Mouse (Mus musculus): Measurements from ENCODE around the gene Pawr. TPM values are rescaled to one million over a fixed set of nuclear protein-coding genes. Genes with fewer than 3 reads are reported as not detected.
"Not testable (repeated sequence)": the region's sequence is repeated elsewhere in the genome, so short reads cannot be mapped to it uniquely, and the experiment has no call there.

Pawr gene
- polyA plus RNA-seq, 1 experiment from 2014 or later = 10.6 TPM

DNA sequence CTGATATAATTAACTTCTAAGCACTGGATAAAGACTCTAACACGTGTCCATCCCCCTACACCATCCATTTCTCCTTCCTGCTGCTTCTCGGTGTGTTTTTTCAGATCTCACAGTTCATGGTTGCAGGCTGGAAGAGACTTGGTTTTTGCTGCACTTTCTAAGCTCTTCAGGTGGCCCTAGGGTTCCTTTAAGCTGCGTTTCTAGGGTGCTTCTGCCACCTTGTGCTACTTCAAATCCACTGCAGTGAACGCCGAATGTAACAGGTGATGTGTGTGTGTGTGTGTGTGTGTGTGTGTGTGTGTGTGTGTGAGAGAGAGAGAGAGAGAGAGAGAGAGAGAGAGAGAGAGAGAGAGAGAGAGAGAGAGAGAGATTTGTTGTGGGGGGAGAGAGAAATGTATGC, 103.7 kb downstream of the Pawr start:
- no peak overlapping the region for H3K4me3 ChIP-seq
- no peak overlapping the region for H3K4me2 ChIP-seq (replicated peaks)
- H3K36me3 ChIP-seq = no peaks in the 10 kb centered on the region
- H3K27me3 ChIP-seq = no peaks in the 10 kb centered on the region
- no peak overlapping the region for H3K9ac ChIP-seq
- peaks cover 2% of the 10 kb centered on the region; the same call in 1 of the 2 replicates for H3K4me1 ChIP-seq
- ATAC-seq (ENCODE audit: low FRiP score) = no peak
- WGBS = 41% methylated on average over 5 of the region's 5 CpGs
- H3K9me3 ChIP-seq (replicated peaks) = no peaks in the 10 kb centered on the region
- no peak overlapping the region for H3K27ac ChIP-seq

DNA sequence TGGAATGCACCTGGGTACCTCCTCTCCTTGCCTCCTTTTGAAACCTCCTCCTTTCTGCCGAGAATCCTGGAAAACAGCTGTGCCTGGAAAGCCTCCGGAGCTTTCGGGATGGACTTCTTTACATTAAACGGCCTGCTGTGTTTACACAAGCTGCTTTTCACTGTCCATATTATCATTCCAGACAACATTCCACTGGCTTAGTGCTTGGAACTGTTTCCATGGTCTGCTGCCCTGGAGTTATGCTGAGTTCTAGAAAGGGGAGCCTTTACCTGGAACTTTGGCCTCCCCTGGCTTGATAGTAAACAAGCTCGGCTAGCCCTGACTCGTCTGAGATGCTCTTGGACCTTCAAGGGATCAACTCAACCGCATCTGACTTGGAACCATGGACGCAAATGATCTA, 104.4 kb downstream of the Pawr start:
- ATAC-seq (ENCODE audit: low FRiP score) = no peak
- Histone ChIP-seq H3K4me3 (no peak overlapping the region), H3K4me2 (replicated peaks) (no peak overlapping the region), H3K9me3 (replicated peaks) (no peaks in the 10 kb centered on the region), H3K27ac (no peak overlapping the region), H3K4me1 (peaks cover 2% of the 10 kb centered on the region; the same call in 1 of the 2 replicates), H3K36me3 (no peaks in the 10 kb centered on the region), H3K27me3 (no peaks in the 10 kb centered on the region), H3K9ac (no peak overlapping the region)
- WGBS = 37% methylated on average over 8 of the region's 8 CpGs

- not testable (repeated sequence) for H3K27ac ChIP-seq; H3K27me3 ChIP-seq; H3K36me3 ChIP-seq; H3K9ac ChIP-seq; H3K9me3 ChIP-seq (replicated peaks); ATAC-seq (ENCODE audit: low FRiP score); H3K4me3 ChIP-seq; H3K4me2 ChIP-seq (replicated peaks)
- peaks cover 11% of the 10 kb centered on the region for H3K4me1 ChIP-seq
- 95% methylated on average over 5 of the region's 5 CpGs for whole genome bisulfite sequencing
Observed at GRCm38 (mm10) chr10:108440251-108440650, 108.3 kb downstream of the Pawr start.

- H3K4me1 ChIP-seq = peaks cover 16% of the 10 kb centered on the region
- peak; percentile 80 for ATAC-seq (ENCODE audit: low FRiP score)
- no peak overlapping the region for H3K4me3 ChIP-seq
- H3K9ac ChIP-seq = no peak overlapping the region
- no peak overlapping the region for H3K27ac ChIP-seq
- H3K27me3 ChIP-seq = peaks cover 6% of the 10 kb centered on the region; the same call in 1 of the 2 replicates
- no peaks in the 10 kb centered on the region for H3K36me3 ChIP-seq
- 41% methylated on average over 19 of the region's 19 CpGs for WGBS
- no peaks in the 10 kb centered on the region for H3K9me3 ChIP-seq (replicated peaks)
- peak overlapping the region; percentile 22; the same call in 1 of the 2 replicates for H3K4me2 ChIP-seq (replicated peaks)
Observed at GRCm38 (mm10) chr10:108443931-108444876, 112.3 kb downstream of the Pawr start.

GRCm38 (mm10) chr10:108445123-108445522, 113.2 kb downstream of the Pawr start:
- no peak for ATAC-seq (ENCODE audit: low FRiP score)

GRCm38 (mm10) chr10:108445606-108446005, 113.7 kb downstream of the Pawr start:
- H3K4me1 ChIP-seq = peaks cover 16% of the 10 kb centered on the region
- 77% methylated on average over 10 of the region's 10 CpGs for WGBS
- H3K27me3 ChIP-seq = peaks cover 6% of the 10 kb centered on the region; the same call in 1 of the 2 replicates
- no peaks in the 10 kb centered on the region for H3K9me3 ChIP-seq (replicated peaks)
- H3K27ac ChIP-seq = no peak overlapping the region
- H3K4me3 ChIP-seq = no peak overlapping the region
- no peak overlapping the region for H3K9ac ChIP-seq
- ATAC-seq (ENCODE audit: low FRiP score) = no peak
- peak overlapping the region; percentile 60 for H3K4me2 ChIP-seq (replicated peaks)
- no peaks in the 10 kb centered on the region for H3K36me3 ChIP-seq

More at GRCm38 (mm10) chr10:108445123-108445522, 113.2 kb downstream of the Pawr start:
- peaks cover 16% of the 10 kb centered on the region for H3K4me1 ChIP-seq
- H3K27ac ChIP-seq = no peak overlapping the region
- H3K4me2 ChIP-seq (replicated peaks) = no peak overlapping the region
- H3K36me3 ChIP-seq = no peaks in the 10 kb centered on the region
- no peaks in the 10 kb centered on the region for H3K9me3 ChIP-seq (replicated peaks)
- WGBS = 71% methylated on average over 4 of the region's 4 CpGs
- H3K4me3 ChIP-seq = no peak overlapping the region
- H3K27me3 ChIP-seq = peaks cover 6% of the 10 kb centered on the region; the same call in 1 of the 2 replicates
- no peak overlapping the region for H3K9ac ChIP-seq

DNA sequence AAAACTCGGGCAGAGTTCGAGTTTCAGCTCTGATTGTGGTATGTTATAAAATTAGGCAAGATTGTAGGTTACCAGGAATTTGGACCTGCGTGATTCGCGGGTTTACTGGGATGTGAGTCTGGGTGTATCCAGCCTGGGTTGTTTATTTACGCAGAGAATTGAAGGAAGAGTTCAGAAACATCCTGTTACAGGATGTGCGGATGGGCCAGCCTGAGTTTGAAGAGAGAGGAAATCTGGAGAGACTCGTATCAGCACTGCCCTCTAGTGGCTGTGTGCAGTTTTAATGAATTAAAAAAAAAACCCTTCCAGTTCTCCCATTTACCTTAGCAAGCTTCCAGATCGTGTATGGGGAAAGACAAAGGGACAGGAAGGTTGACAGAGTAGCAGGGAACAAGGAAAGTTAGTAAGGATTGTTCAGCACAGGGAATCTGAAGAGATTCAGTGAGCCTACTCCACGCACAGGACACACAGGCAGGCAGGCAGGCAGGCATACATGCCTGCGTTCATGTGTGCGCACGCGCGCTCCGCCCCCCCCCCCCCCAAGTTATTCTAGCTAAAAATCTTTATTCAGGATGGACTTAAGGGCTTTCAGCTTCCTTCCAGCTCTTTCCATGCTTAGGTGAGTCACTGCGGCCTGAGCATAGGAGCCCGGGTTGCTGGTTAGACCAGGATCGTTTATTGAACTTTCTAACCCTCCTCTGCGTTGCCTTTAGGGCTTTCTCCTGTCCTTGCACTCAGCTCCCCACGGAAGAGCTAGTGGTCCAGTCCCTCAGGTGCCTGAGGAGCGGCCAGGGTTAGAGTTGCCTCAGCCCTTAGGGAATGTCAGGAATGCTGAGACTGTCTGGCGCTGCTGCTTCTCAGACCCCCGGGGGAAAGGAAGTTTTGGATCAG, 114.4 kb downstream of the Pawr start:
- Histone ChIP-seq H3K4me1 (peaks cover 16% of the 10 kb centered on the region), H3K9ac (peak overlapping the region; percentile 49; the same call in 1 of the 2 replicates), H3K27me3 (peaks cover 6% of the 10 kb centered on the region; the same call in 1 of the 2 replicates), H3K27ac (no peak overlapping the region), H3K9me3 (replicated peaks) (no peaks in the 10 kb centered on the region), H3K4me2 (replicated peaks) (peak overlapping the region; percentile 60), H3K4me3 (peak overlapping the region; percentile 35), H3K36me3 (no peaks in the 10 kb centered on the region)
- WGBS = 10% methylated on average over 23 of the region's 24 CpGs
- peak; percentile 67 for ATAC-seq (ENCODE audit: low FRiP score)

GRCm38 (mm10) chr10:108447211-108447610, 115.3 kb downstream of the Pawr start:
- H3K36me3 ChIP-seq = no peaks in the 10 kb centered on the region
- WGBS = 80% methylated on average over 10 of the region's 10 CpGs

DNA sequence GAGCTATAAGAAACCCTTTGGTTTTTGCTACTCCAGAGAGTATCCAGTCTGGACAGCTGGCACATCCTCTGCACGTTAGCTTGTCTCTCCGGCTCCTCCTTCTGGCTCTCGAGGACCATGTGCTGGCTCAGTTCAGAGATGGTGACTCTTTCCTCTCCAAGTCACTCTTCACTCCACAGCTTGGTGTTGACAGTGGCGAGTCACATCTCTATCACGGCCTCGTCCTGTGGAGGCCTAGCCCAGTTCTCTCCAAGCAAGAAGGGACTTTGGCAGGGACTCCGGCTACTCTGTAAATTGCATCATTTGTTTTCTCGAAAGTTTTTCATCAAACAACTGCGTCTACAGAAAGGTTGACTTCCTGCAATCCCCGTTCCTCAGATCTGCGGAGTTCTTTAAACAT, 116.5 kb downstream of the Pawr start:
- H3K4me3 ChIP-seq = no peak overlapping the region
- peaks cover 6% of the 10 kb centered on the region; the same call in 1 of the 2 replicates for H3K27me3 ChIP-seq
- no peak for ATAC-seq (ENCODE audit: low FRiP score)
- H3K27ac ChIP-seq = no peak overlapping the region
- peaks cover 16% of the 10 kb centered on the region for H3K4me1 ChIP-seq
- H3K9ac ChIP-seq = no peak overlapping the region
- no peak overlapping the region for H3K4me2 ChIP-seq (replicated peaks)
- H3K9me3 ChIP-seq (replicated peaks) = no peaks in the 10 kb centered on the region
- no peaks in the 10 kb centered on the region for H3K36me3 ChIP-seq
- 84% methylated on average over 11 of the region's 11 CpGs for WGBS

More at GRCm38 (mm10) chr10:108447211-108447610, 115.3 kb downstream of the Pawr start:
- no peak for ATAC-seq (ENCODE audit: low FRiP score)
- Histone ChIP-seq H3K9ac (no peak overlapping the region), H3K27ac (no peak overlapping the region), H3K4me1 (peaks cover 16% of the 10 kb centered on the region), H3K4me3 (no peak overlapping the region), H3K27me3 (peaks cover 6% of the 10 kb centered on the region; the same call in 1 of the 2 replicates), H3K4me2 (replicated peaks) (no peak overlapping the region), H3K9me3 (replicated peaks) (no peaks in the 10 kb centered on the region)

DNA sequence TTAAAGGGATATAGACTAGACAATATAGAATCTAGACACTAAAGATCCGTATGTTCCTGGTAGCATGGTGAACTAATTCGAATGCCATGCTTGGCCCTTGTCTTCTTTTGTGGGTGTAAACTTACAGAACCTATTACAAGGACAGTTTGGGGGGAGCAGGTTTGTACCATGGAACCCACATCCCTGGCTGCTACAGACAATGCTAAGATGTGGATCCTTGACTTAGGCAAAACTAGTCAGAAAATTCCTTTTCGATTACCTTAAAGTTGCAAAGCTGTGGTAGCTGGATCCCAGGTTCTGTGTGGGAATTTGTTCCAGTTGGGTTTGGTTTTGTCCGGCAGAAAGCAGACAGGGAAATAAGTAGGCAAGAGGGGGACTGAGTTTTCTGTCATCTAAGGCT, 118.5 kb downstream of the Pawr start:
- Histone ChIP-seq H3K27ac (no peak overlapping the region), H3K9me3 (replicated peaks) (no peaks in the 10 kb centered on the region), H3K36me3 (no peaks in the 10 kb centered on the region), H3K27me3 (peaks cover 6% of the 10 kb centered on the region; the same call in 1 of the 2 replicates), H3K9ac (no peak overlapping the region), H3K4me1 (peaks cover 5% of the 10 kb centered on the region; the same call in 1 of the 2 replicates), H3K4me3 (no peak overlapping the region), H3K4me2 (replicated peaks) (no peak overlapping the region)
- no peak for ATAC-seq (ENCODE audit: low FRiP score)
- WGBS = 90% methylated on average over 4 of the region's 4 CpGs

DNA sequence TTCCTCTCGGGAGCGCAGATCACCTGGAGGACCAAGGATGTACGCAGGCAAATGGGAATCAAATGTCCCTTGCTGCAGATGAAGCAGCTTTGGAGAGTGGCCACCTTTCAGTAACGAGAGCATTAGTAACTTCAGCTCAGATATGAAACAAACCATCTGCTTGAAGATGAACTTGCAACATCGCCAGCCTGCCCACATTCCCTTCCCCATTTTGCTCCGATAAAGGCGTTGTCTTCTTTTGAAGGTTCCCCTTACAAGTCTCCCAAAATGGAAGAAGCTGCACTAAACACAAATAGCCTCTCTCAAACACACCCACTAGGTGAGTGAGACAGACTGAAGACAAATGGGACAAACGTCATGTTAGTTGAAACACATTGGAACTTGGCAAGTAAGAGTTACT, 119.6 kb downstream of the Pawr start:
- H3K9me3 ChIP-seq (replicated peaks) = no peaks in the 10 kb centered on the region
- H3K4me1 ChIP-seq = peaks cover 3% of the 10 kb centered on the region; the same call in 1 of the 2 replicates
- H3K36me3 ChIP-seq = no peaks in the 10 kb centered on the region
- H3K9ac ChIP-seq = no peak overlapping the region
- no peak overlapping the region for H3K4me2 ChIP-seq (replicated peaks)
- no peak overlapping the region for H3K27ac ChIP-seq
- no peak overlapping the region for H3K4me3 ChIP-seq
- 90% methylated on average over 8 of the region's 8 CpGs for WGBS
- H3K27me3 ChIP-seq = peaks cover 6% of the 10 kb centered on the region; the same call in 1 of the 2 replicates
- ATAC-seq (ENCODE audit: low FRiP score) = no peak

DNA sequence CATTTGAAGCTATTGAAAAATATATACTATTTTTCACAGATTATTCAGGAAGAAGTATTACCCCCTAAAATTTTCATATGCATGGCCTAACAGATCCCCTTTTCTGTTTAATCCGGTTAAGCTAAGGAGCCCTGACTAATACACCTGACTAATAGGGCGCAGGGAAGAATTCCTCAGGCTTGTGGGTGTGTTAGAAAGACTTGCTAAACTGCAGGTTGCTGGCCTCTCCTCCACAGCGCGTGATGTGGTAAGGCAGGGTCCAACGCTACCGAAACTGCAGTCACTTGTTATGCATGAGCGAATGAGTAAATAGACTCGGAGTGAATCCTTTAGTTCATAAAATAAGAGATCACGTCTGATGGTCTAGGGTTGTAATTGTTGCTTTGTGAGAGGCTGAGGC, 120.5 kb downstream of the Pawr start:
- Histone ChIP-seq H3K27me3 (peaks cover 5% of the 10 kb centered on the region; the same call in 1 of the 2 replicates), H3K4me1 (no peaks in the 10 kb centered on the region), H3K27ac (no peak overlapping the region), H3K9me3 (replicated peaks) (no peaks in the 10 kb centered on the region), H3K9ac (no peak overlapping the region), H3K4me2 (replicated peaks) (no peak overlapping the region), H3K36me3 (no peaks in the 10 kb centered on the region), H3K4me3 (no peak overlapping the region)
- 84% methylated on average over 9 of the region's 9 CpGs for WGBS
- no peak for ATAC-seq (ENCODE audit: low FRiP score)
